Mouse (Mus musculus): ENCODE data around the gene Atp1b1.

Atp1b1 gene

DNA sequence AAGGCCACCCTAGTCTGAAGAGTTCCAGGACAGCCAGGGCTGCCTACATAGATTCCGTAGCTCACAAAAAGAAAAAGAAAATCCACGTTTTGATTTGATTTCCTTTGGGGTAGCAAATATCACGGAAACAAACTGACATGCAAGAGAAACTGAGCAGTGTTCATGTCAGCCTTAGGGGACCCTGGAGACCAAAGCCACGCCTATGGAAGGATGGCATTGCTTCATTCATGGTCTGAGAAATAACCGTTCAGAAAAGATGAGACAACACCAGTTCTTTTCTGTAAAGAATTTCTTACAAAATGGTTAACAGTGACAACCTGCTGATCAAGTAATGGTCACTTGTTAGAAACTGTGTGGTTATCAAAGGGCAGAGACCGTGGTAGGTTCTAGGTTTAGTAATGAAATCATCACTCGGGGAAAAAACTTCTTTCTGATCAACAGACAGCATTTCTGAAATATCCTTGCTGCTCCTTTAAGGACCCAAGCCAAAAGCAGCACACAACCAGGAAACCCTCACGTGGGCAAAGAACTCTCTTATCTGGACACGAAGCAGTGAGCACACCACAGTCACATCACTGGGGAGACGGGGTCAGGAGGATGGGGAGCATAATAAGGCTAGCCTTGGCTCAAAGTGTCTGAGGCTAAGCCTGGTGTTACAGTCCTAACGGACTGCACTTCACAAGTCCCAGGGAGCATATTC is 17.3 kb downstream of the Atp1b1 start:
- DNase-seq (ENCODE audit: low read depth, low spot score), result no peak

DNA sequence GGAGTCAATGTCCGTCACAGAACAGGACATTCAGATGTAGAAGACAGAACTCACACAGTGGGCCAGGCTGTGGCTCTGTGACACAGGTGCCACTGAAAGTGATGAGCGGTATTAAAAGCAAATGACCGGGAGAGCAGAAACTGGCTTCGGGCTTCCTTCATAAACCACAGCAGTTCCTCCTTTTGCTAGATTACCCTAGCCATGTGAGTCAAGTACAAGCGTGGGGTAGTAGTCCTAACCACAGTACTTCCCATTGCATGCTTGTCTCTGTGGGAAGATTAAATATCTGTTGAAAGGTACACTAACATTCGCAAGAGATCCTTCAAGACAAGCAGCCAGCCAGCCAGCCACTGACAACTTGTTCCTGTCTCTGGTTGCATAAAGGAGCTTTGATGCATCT is 17.9 kb downstream of the Atp1b1 start:
- DNase-seq (ENCODE audit: low read depth, low spot score), result no peak

DNA sequence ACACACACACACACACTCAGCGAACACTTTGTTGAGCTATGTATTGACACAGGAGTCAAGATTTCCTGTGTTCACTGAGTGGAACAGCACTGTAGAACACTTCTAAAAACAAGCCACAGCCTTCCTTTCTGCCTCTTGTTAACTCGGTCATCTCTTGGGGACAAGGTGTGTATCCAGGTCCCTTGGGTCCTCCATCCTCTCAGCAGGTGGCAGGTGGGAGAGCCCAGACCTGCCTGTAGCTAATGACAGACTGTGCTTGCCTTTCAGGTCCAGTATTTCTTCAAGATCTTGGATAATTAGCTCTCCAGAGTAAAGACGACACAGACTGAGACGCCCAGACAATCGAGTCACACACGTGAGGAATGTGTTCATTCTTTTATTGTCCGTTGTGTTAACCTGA is 21.4 kb downstream of the Atp1b1 start:
- DNase-seq (ENCODE audit: low read depth, low spot score), result no peak

DNA sequence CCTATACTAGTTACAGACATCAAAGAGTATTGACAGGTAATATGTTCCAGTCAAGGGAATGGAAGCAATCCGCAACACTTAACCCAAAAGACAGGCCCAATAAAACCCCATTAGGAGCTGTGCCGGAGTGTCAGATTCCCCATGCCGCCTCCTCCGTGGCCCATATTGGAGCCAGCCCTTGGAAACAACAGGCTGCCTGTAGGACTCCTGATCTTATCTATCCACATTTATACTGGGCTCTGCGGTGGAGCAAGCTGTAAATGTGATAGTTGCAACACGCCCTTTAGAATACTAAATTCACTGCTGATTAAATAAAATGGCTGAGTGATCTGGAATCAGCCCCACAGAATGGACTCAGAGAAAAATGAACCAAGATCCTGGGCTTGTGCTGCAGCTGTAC is 24.1 kb downstream of the Atp1b1 start:
- DNase-seq (ENCODE audit: low read depth, low spot score), result no peak

DNA sequence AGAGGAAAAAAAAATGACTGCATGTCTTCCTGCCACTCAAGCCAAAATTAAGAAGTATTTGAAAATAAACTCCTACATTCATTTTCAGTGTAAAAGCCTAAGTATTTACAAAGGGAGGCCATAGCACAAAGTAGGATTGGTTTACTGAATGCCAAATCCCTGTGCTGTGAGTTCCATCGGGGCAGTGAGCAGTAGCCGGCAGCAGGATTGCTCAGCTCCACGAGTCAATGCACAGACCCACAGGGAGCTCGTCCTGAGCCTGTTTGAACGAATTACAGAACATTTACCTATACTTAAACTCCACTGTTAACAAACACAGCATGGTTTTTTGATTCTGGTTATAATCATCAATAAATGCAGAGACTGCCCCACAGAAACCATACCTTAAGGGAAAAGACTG is 25.5 kb downstream of the Atp1b1 start:
- DNase-seq (ENCODE audit: low read depth, low spot score), result no peak

DNA sequence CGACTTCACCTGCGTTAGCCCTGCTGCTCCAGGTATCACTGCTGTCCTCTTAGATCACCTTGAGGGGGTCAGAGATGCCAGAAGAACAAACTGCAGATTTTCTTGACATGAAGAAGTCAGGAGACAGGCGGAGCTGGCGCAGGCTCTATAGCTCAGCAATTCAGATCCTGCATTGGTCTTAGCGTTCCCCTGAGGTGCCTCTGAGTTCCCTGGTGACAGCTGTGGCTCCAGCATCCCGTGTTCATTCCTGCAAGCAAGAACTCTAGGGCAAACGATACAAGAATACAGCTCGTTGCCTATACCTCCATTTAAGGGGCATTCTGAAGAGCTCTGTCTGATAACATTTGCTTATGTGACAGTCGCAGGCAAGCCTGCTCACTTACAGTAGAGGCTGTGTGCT is 29.5 kb downstream of the Atp1b1 start:
- DNase-seq (ENCODE audit: low read depth, low spot score), result no peak

DNA sequence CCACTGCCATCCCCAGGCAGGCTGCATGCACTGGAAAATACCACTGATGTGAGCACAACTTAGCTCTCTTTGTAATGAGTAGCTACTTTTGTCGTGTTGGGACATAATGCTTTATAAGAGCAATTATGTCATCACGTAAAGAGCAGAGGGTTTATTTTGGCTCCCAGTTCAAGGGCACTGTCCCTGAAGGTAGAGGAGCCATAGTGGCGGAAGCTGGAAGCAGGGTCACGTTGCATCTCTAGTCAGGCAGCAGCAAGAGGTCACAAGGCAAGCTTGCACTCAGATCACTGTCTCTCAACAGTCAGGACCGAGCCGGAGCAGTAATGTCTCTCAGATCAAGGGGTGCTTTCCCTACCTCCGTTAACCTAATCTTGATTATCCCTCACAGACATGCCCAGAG is 30.4 kb downstream of the Atp1b1 start:
- DNase-seq (ENCODE audit: low read depth, low spot score), result no peak

DNA sequence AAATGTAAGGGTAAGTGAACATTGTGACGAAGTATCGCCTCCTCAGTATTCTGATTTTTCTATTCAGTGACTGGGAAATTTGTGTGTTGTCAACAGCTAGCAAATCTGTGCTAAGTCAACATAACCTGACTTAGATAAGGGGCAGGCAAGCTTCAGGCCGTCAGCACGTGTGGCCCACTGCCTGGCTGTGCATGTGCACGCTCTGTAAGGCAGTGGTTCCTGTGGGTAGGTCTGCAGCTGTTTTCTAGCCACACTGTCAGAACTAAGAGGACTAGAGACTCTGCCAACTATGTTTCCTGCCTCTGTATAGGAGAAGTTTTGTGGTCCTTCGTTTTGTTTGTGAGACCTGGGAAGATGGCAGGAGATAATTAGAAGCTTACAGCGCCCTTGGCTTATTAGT is 31.9 kb downstream of the Atp1b1 start:
- DNase-seq (ENCODE audit: low read depth, low spot score), result no peak

DNA sequence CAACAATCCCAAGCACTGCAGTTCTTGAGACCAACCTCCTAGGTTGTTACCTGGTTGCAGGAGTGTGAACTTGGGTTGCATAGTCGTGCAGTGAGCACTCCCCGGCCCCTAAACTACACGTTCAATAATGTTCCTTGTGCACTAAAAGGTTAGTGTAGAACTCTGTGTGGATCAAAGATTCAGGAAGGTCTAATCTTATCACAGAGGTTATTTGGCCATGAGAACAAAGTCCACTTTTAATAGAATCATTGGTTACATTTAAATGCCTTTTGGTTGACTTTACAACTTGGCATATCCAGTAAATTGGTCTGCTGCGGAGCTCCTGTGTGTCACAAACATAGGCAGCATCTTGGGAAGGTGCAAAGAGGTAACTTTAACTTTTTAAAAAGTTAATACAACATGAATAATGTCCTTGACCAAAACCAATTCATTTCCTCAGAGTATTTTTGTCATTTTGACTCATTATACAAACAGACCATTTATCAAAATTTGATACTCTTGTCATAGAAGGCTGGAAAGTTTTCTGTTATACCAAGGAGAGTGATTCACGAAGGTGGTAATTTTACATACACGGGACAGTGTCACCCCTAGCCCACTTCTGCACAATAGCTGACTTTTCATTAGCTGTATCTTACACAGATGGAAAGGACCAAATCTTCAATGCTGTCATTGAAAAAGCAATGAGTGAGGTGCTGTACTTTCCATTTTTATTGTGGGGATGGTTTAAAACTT is 37.4 kb downstream of the Atp1b1 start:
- no peak for DNase-seq (ENCODE audit: low read depth, low spot score)

DNA sequence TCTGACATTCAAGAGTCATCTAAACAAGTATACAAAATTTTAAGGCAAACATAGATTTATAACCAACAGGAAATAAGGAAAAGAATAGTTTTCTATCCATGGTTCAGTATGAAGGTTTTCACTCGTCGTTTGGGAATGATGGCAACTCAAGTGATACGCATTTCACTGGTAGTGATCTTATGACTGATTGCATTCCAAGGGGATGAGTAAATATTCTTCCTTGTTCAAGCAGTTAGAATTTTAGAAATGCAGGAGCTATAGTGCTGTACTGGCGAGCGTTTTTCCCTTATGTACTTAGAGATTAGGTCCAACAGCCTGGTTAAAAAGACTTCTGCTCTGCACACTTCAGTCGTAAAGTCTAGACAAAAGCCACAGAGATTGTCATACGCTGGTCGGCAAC is 38.8 kb downstream of the Atp1b1 start:
- DNase-seq (ENCODE audit: low read depth, low spot score), result no peak

DNA sequence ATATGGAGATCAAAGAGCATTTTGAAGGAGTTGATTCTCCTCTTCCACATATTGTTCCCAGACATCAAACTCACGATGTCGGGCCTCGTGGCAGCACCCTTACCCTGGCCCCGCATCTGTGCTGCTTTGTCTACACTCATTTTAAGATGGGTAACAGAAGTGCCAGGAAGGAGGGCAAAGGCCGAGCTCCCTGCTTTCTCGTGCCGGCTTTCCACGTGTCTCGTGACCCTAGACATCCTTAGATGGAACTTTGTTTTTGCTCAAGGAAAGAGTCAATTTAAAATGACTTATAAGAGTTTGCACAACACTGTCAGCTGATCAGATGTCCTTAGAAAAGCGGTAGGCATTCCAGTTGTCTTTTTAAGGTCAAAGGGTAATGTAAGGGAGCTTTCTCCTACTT is 39.8 kb downstream of the Atp1b1 start:
- no peak for DNase-seq (ENCODE audit: low read depth, low spot score)

DNA sequence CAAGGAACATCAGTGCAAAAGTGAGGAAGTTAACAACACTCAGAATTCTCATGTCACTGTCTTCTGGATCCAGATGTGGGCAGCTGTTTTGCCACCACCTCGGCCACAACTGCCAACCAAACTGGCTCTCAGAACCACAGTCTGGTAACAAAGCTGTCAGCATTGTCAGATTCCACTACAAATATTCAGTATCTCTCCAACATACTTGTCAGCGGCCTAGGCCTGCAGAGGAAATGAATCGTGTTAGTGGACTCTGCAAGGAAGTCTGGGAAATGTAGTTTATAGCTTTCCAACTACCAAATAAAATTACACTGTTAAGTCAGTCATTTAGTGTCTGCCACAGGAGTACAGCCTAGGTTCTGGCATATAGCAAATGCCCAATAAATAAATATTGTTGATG is 40.6 kb downstream of the Atp1b1 start:
- no peak for DNase-seq (ENCODE audit: low read depth, low spot score)

DNA sequence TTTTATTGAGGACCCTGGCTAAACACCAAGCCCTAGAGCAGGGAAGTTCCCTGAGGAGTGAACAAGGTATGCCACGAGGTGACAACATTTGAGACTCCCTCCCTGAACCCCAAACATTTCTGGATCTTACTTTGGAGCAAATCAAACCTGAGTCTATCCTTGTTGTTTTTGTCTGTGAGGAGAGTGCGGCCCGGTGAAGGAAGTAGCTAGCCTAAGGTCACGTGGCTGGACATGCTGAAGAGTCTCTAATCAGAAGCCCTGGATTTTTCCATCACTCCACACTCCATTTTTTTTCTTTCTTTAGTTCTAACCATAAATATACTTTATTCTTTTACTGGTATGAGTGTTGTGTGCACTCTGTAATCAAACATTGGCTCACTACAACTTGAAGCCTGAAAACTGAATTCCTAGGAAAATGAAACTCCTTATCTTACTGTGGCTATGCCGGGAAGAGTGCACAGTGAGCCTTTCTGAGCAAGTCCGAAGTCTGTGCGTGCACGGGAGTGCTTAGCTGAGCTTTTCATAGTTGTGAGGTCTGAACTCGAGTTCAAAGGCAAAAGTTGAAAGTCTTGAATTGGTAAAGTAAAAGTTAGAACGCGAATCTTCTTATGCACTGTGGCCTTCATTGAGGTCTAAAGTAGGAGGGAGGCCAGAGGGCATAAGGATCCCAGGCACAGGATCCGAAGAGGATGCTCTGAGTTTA is 41.3 kb downstream of the Atp1b1 start:
- no peak for DNase-seq (ENCODE audit: low read depth, low spot score)

DNA sequence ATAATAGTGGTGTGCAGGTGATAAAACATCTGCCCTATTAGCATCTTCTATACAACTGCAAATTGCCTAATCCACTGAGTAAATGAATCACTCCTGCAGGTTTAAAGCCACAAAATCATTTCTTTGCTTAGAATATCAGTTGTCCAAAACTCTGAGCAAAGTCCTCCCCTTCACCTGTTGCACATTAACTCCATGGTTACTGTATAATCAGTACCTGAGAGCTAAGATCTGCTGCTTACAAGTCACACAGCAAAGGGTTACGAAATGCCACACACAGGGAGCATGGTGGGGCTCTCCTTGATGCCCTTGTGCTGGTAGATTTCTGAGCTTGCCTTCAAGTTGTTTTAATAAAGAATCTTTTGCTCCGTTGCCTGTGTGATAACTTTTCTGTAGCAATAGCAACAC is 42.8 kb downstream of the Atp1b1 start:
- DNase-seq (ENCODE audit: low read depth, low spot score), result no peak

DNA sequence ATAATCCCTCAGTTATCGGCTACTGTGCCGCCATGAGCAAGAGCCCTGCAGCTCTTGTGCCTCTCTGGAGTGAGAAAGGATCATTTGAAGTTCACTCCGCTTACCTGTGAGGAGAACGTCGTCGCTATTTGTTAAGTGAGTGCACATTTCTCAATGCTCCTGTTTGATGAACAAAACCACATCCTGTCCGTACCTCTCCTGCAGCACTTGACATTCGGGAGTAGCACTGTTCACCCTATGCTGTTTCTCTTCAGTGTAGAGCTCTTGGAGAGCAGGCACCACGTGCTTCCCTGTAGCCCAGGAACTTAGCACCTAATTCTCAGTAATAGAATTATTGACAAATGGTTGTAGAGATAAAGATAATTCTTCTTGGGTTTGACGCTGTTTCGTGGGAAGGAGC is 44.5 kb downstream of the Atp1b1 start:
- no peak for DNase-seq (ENCODE audit: low read depth, low spot score)

DNA sequence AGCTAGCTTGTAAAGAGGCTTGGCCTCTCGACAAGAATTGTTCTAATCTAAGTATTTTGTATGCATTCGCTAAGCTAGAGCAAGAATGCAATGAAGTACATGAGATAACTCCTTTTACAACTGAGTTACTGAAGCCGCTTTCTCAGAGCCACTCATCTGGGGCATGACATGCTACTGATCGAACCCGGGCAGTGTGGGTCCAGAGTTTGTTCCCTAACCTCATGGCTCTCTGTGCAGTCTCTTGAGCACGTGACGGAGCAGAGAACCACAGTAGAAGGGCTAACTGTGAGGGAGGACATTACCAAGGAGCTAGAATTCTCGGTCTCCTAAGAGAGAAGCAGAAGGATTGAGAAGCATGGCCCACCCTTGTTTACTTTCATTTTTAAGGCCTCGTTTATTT is 45.2 kb downstream of the Atp1b1 start:
- no peak for DNase-seq (ENCODE audit: low read depth, low spot score)

DNA sequence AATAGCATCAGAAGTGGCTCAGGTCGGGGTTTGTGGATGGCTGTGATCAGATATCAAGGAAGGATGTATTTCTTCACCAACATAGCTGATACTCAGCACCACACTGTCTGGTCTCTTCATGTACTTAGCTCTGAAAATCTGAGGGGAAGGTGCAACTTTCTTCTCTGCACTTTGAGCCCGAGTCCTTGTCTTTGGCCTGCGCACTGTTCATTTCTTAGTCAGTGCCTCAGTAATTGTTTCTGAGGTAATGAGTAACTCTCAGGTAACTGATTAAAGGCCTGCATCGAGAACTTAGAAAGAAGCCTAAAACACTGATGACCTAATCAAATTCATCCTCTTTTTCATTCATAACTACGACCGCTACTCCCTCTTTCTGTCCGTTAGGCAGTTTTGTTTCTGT is 46.8 kb downstream of the Atp1b1 start:
- no peak for DNase-seq (ENCODE audit: low read depth, low spot score)

DNA sequence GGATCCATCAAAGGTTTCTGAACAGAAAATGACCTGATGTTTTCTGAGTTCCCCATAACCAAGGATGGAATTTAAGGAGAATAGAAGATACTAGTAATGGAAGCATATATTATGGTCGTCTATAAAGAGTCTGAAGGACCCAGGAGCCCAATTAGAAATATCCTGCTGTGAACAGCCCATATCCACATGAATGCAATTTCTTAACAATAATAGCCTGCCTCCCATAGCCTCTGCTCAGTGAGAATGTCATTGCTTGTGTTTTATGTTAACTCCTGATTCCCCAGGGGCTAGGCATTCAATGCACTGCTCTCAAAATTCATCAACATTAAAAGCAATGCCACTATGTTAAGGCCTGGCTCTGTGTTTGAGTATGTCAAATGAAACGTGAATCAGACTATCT is 49.5 kb downstream of the Atp1b1 start:
- no peak for DNase-seq (ENCODE audit: low read depth, low spot score)

DNA sequence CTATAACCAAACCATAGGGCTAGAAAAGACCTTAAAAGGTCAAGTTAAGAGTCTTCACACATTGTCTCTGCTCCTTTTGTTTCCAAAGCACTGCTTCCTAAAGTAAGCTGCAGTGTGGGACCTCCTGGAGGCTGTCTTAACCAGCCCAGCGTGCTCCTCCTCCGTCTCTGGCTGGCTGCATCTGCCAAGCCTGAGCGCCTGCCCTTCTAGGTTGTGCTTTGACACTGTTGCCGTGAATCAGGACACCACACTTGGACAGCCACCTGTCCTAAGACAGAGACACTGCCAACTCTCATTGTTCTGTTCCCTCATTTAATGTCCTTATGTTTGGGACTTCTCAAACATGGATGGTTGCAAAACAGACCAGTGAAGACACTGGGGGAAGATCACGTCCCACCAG is 51.6 kb downstream of the Atp1b1 start:
- no peak for DNase-seq (ENCODE audit: low read depth, low spot score)

DNA sequence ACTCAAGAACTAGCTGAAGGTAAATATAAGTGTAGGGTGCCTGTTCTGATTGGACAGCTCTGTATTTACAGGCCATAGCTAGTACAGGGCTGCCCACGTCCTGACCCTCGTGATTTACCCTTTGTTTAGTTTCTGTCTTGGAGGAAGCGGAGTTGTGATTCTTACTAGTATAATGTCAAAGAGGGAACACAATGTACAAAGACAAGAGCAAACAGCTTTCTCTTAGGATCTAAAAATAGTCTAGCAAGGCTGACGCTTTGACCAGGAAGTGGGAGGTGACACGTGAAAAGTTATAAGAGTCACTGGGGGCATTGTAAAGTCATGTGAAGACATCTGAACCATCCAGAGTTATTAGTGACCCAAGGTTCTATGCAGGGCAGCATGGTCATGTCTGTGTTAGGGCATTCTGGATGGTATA is 52.8 kb downstream of the Atp1b1 start:
- no peak for DNase-seq (ENCODE audit: low read depth, low spot score)

DNA sequence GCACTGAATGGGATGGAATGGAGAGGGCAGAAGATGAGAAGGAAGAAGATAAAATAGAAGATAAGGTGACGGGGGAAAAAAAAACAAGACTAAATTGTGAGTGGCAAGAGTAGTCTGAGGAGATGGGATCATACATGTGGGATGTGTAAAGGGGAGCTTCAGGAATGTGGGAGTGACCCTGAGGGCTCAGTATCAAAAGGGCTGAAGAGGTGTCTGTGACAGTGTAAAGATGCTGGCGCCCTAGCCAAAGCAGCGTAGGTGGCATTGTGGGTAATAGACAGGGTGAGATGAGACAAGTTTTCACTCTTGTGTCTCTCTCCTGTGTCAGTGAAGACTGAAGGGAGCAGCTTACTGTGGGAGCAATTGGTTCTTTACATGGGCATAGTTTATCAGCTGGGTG is 58.6 kb downstream of the Atp1b1 start:
- DNase-seq (ENCODE audit: low read depth, low spot score), result no peak

DNA sequence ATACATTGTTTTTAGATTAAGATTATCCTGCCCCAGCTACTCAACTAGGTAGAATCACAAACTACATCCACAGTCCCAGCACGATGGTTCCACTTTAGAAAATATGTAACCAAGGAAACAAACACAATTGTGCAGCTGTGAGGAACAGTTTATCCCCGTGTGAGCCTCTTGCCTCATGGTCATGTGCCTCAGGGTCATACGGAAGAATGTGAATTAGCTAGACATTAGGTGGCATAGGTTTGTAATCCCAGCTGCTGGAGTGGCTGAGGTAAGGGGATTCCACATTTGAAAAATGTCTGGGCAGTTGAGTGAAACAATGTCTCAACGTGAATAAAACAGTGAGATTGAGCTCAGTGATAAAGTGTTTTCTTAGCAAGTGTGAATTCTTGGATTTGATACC is 60.5 kb downstream of the Atp1b1 start:
- DNase-seq (ENCODE audit: low read depth, low spot score), result no peak

Measured in retina, postnatal 7 days (tissue).